Mouse (Mus musculus): ENCODE results near the gene Arl6ip4.

Gene Arl6ip4

GRCm38 (mm10) chr5:124155943-124156342 is 40.1 kb downstream of the Arl6ip4 start:
- no peak for DNase-seq

- DNase-seq, result no peak
Measured at GRCm38 (mm10) chr5:124158305-124158704, 42.4 kb downstream of the Arl6ip4 start.

GRCm38 (mm10) chr5:124159453-124159852 is 43.6 kb downstream of the Arl6ip4 start:
- no peak for DNase-seq

- DNase-seq, result no peak
Measured at GRCm38 (mm10) chr5:124161831-124162230, 45.9 kb downstream of the Arl6ip4 start.

- DNase-seq, result peak; percentile 38 to 70
Measured at GRCm38 (mm10) chr5:124162577-124162976, 46.7 kb downstream of the Arl6ip4 start.

- no peak for DNase-seq
Measured at GRCm38 (mm10) chr5:124163445-124163844, 47.6 kb downstream of the Arl6ip4 start.

GRCm38 (mm10) chr5:124165622-124166570 is 50.0 kb downstream of the Arl6ip4 start:
- DNase-seq, result no peak

GRCm38 (mm10) chr5:124166741-124167140 is 50.9 kb downstream of the Arl6ip4 start:
- DNase-seq, result no peak

- no peak for DNase-seq
Measured at GRCm38 (mm10) chr5:124167621-124168020, 51.7 kb downstream of the Arl6ip4 start.
